Mouse (Mus musculus) CH12.LX (cell line): ENCODE results near the gene Ciz1.

Experiments used
- CTCF ChIP-seq, 2 experiments: IDR thresholded peaks in 1 of 2; conservative IDR thresholded peaks in 1 of 2; 2 replicates each; pipeline ENCODE4 v1.5.1; 2011 to 2012; ENCODE audit warnings: low read depth in 2 of 2, low read length in 2 of 2, improper control_type of control experiment in 1 of 2, inconsistent platforms in 1 of 2, mild to moderate bottlenecking in 1 of 2, moderate library complexity in 1 of 2
- EP300 ChIP-seq: IDR thresholded peaks from 2 replicates; pipeline ENCODE4 v1.6.1; 2011; ENCODE audit warnings: low read length, improper control_type of control experiment
- GABPA ChIP-seq: IDR thresholded peaks from 2 replicates; pipeline ENCODE4 v1.6.1; 2012; ENCODE audit warnings: low read depth, low read length, improper control_type of control experiment, inconsistent platforms; ENCODE audit not compliant: insufficient replicate concordance
- NELFE ChIP-seq: IDR thresholded peaks from 2 replicates; pipeline ENCODE4 v1.6.1; 2011; ENCODE audit warnings: low read depth, low read length, improper control_type of control experiment
- POLR2A ChIP-seq: IDR thresholded peaks from 2 replicates; pipeline ENCODE4 v1.6.1; 2011; ENCODE audit warnings: low read depth, mild to moderate bottlenecking, improper control_type of control experiment, low read length
- RAD21 ChIP-seq: IDR thresholded peaks from 2 replicates; pipeline ENCODE4 v1.6.1; 2011; ENCODE audit warnings: low read depth, mild to moderate bottlenecking, low read length, improper control_type of control experiment, moderate library complexity

GRCm38 (mm10) chr2:32412742-32413531, 60.8 kb downstream of the Ciz1 start:
- TF ChIP-seq GABPA (no peak), EP300 (no peak), POLR2A (no peak), NELFE (no peak), RAD21 (no peak), CTCF (conservative IDR thresholded peaks at IDR 0.05 in 1 of 2, IDR thresholded peaks at IDR 0.05 in 1 of 2; ENCODE audit: low read depth in 2 of 2, low read length in 2 of 2) (no peak)
